Mouse (Mus musculus): Measurements from ENCODE around the gene Spp2. TPM values are rescaled to one million over a fixed set of nuclear protein-coding genes. Genes with fewer than 3 reads are reported as not detected.

Gene Spp2
- polyA plus RNA-seq, 1 experiment from 2014 or later, result not detected

DNA sequence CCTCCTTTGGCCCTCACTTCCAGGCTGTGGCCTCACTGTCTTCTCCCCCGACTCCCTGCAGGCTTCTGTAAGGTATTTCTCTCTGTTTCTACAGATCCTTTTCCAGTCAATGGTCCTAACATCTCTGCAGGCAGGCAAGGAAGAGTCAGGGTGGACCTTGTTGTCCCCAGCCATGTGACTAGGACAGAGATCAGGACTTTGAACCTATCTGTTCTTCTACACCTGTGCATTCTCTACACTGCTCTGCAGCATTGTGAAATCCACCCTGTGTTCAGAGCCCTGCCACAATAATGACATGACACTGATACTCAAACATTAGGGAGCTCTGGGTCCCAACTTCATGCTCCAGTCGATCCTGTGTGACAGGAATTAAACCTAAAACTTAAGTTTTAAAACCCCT, 12.2 kb downstream of the Spp2 start:
- no peak for ATAC-seq (ENCODE audit: insufficient number of reproducible peaks, insufficient read depth, low FRiP score, low TSS enrichment)
- 74% methylated on average over 2 of the region's 2 CpGs for WGBS
- H3K4me3 ChIP-seq, result no peak overlapping the region
- H3K36me3 ChIP-seq, result no peaks in the 10 kb centered on the region
- no peak overlapping the region for H3K9ac ChIP-seq
- no peak overlapping the region for H3K4me2 ChIP-seq (replicated peaks)
- H3K4me1 ChIP-seq, result no peaks in the 10 kb centered on the region
- H3K9me3 ChIP-seq, result no peaks in the 10 kb centered on the region
- no peaks in the 10 kb centered on the region for H3K27me3 ChIP-seq
- H3K27ac ChIP-seq, result no peak overlapping the region

DNA sequence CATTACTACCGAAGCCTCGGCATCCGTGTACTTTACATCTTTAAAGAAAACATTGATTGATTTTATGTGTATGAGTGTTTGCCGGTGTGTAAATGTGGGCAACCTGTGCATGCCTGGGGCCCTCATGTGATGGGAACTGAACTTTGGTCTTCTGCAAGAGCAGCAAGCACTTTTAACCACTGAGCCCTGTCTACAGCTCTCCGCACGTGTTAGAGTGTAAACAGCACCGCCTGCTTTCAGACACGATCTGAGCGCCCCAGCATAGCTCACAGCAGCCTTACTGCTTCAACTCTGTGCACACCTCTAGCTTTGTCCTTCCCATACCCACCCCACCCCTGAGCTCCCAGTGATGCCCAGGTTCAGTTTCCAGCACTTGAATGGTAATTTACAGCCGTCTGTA, 15.3 kb downstream of the Spp2 start:
- no peaks in the 10 kb centered on the region for H3K36me3 ChIP-seq
- H3K27me3 ChIP-seq, result no peaks in the 10 kb centered on the region
- no peaks in the 10 kb centered on the region for H3K9me3 ChIP-seq
- H3K4me2 ChIP-seq (replicated peaks), result no peak overlapping the region
- WGBS, result 82% methylated on average over 10 of the region's 10 CpGs
- H3K4me1 ChIP-seq, result no peaks in the 10 kb centered on the region
- H3K4me3 ChIP-seq, result no peak overlapping the region
- no peak overlapping the region for H3K27ac ChIP-seq
- no peak for ATAC-seq (ENCODE audit: insufficient number of reproducible peaks, insufficient read depth, low FRiP score, low TSS enrichment)
- no peak overlapping the region for H3K9ac ChIP-seq

DNA sequence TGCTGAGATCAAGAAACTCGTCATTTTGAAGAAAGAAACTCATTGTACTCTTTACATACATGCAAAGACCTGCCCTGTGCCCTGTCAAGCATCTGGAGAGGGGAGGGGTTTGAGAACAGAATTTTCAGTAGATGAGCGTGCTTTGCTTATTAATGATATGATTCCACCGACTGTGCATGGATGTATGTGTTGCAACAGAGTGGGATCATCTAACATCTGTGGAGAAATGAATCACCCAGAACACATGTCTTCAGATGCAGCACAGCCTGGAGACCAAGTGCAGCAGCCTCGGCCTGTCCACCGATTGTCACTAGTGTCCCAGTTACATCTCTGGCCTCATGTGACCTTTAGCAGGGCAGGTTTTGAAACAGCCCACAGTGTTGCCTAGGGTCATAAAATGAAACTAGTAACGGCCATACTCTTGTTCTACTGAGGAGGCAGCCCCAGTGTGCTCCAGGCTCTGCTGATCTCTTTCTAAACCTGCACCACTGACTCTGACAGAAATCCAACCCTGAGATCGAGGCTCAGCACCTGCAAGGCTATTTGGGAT, 16.2 kb downstream of the Spp2 start:
- Histone ChIP-seq H3K9me3 (no peaks in the 10 kb centered on the region), H3K4me3 (no peak overlapping the region)
- 69% methylated on average over 7 of the region's 7 CpGs for WGBS

DNA sequence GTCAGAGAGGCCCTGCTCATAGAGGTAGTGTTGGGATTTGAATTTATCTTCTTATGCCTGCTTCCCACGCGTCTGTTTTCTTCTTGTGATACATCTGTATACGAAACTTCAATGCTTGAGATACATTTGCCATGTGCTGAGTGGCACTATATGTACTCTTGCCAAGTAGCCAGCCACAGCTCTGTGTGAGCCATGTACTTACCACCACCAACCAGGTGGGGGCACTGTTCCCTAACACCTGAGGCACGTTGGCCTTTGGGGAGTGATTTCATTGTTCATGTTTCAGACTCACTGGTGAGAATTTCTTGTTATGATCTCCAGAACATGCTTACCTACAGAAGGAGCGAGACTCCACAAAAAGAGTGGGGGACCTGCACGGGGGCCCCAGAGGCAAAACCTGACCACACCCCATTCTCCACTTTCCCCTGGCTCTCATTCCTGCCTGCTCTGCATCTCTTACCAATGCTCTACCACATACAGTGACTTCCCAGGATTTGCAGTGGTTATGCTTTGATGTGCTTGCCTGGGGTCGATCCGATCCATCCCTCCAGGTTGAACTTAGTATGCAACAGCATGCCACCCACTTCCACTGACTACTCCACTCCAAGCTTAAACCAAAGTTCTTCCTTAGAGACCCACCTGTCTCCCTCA, 18.0 kb downstream of the Spp2 start:
- peak; percentile 72; the same call in 1 of the 2 replicates for ATAC-seq (ENCODE audit: insufficient number of reproducible peaks, insufficient read depth, low FRiP score, low TSS enrichment)
- H3K27ac ChIP-seq, result no peak overlapping the region
- no peaks in the 10 kb centered on the region for H3K27me3 ChIP-seq
- H3K9me3 ChIP-seq, result no peaks in the 10 kb centered on the region
- H3K36me3 ChIP-seq, result no peaks in the 10 kb centered on the region
- no peak overlapping the region for H3K4me2 ChIP-seq (replicated peaks)
- H3K4me3 ChIP-seq, result no peak overlapping the region
- no peaks in the 10 kb centered on the region for H3K4me1 ChIP-seq
- H3K9ac ChIP-seq, result no peak overlapping the region
- WGBS, result 21% methylated on average over 8 of the region's 8 CpGs

More for the DNA sequence above, 16.2 kb downstream of the Spp2 start:
- Histone ChIP-seq H3K36me3 (no peaks in the 10 kb centered on the region), H3K9ac (no peak overlapping the region), H3K27ac (no peak overlapping the region), H3K4me1 (no peaks in the 10 kb centered on the region), H3K27me3 (no peaks in the 10 kb centered on the region), H3K4me2 (replicated peaks) (no peak overlapping the region)
- no peak for ATAC-seq (ENCODE audit: insufficient number of reproducible peaks, insufficient read depth, low FRiP score, low TSS enrichment)

DNA sequence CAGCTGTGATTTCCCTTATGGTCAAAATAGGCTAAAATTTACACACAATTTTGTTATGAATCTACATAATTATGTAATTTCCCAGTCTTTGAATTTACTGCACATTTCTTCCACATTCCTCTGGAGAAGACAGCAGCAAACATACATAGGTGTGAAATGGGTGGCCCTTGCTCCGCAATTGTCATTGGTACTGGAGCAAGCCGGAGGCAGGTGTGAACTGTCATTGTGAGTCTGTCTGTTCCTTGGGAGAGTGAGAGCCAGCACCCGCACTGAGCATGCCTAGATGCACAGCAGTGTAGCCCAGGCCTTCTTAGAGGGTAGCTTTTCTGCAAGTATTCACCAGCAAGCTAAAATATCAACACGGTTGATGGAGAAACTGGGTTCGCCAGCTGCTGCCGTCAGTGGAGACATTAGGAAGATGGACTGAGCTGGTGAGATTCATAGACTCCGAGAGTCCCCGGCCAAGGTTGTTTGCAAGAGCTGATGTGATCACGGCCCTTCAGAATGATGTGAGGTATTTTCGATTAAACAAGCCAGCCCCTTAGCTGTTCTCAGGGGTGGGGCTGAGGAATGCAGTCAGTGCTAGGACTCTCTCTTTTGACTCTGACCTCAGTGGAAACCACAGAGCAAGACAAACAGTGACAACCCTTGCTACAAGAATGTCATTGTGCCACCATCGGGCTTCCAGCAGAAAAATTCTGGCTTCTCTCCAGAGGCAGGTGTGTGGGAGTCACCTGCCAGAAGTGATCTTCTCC, 21.4 kb downstream of the Spp2 start:
- Histone ChIP-seq H3K9me3 (no peaks in the 10 kb centered on the region), H3K27ac (no peak overlapping the region), H3K4me1 (no peaks in the 10 kb centered on the region), H3K36me3 (no peaks in the 10 kb centered on the region), H3K4me2 (replicated peaks) (no peak overlapping the region), H3K4me3 (no peak overlapping the region), H3K9ac (no peak overlapping the region), H3K27me3 (no peaks in the 10 kb centered on the region)
- WGBS, result 77% methylated on average over 11 of the region's 11 CpGs
- ATAC-seq (ENCODE audit: insufficient number of reproducible peaks, insufficient read depth, low FRiP score, low TSS enrichment), result no peak

DNA sequence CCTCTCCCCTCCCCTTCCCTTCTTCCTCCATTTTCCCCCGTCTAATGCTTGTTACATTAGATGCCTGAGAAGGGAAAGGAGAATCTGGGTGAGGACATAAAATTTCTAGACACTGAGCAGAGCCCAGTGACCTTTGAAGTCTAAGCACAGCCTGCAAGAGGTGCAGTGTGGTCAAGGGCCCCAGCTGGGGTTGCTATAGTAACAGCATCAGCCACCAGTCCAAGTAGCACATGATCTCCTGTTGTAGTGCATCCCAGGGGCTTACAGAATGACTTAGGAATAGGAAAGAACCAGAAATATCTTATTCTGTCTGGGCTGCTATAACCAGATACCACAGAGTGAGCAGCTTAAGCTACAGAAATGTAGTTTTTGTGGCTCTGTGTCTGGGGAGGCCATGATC, 22.7 kb downstream of the Spp2 start:
- H3K9me3 ChIP-seq, result no peaks in the 10 kb centered on the region
- H3K4me3 ChIP-seq, result no peak overlapping the region
- no peak overlapping the region for H3K27ac ChIP-seq
- no peak for ATAC-seq (ENCODE audit: insufficient number of reproducible peaks, insufficient read depth, low FRiP score, low TSS enrichment)
- no peaks in the 10 kb centered on the region for H3K4me1 ChIP-seq
- no peaks in the 10 kb centered on the region for H3K36me3 ChIP-seq
- no peak overlapping the region for H3K9ac ChIP-seq
- no peaks in the 10 kb centered on the region for H3K27me3 ChIP-seq
- WGBS, result 14% methylated on average over 1 of the region's 1 CpGs
- H3K4me2 ChIP-seq (replicated peaks), result no peak overlapping the region

DNA sequence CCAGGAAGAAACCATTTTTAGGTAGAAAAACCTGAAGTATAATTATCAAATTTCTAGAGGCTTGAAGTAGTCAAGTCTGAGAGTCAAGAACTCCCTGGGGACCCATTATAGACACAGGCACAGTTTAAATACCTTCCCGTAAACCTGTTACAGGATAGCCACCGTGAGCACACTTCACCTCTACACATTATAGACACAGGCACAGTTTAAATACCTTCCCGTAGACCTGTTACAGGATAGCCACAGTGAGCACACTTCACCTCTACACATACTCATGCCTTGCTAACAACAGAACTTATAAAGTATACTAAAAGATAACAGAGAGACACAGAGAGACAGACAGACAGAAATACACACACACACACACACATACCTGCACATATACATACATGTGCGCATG, 24.5 kb downstream of the Spp2 start:
- no peaks in the 10 kb centered on the region for H3K4me1 ChIP-seq
- H3K4me2 ChIP-seq (replicated peaks), result no peak overlapping the region
- no peak overlapping the region for H3K27ac ChIP-seq
- H3K36me3 ChIP-seq, result no peaks in the 10 kb centered on the region
- H3K9me3 ChIP-seq, result no peaks in the 10 kb centered on the region
- no peaks in the 10 kb centered on the region for H3K27me3 ChIP-seq
- no peak overlapping the region for H3K9ac ChIP-seq
- no peak for ATAC-seq (ENCODE audit: insufficient number of reproducible peaks, insufficient read depth, low FRiP score, low TSS enrichment)
- H3K4me3 ChIP-seq, result no peak overlapping the region
- WGBS, result 64% methylated on average over 4 of the region's 4 CpGs

DNA sequence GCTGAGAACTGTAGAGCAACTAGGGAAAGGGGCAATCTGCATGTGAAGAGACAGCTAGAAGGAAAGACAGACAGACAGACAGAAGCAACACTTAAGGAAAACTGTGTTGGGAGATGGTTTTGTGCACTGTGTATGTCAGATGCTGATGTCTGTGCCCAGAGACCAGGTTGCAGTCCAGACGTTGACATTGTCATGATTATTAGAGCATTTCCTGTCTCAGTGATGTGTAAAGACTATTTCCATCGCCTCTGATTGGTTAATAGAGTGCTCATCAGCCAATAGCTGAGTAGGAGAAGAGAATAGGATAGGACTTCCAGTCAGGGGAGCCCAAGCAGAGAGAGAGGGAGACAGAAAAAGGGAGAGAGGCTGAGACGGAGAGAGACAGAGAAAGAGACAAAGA, 25.8 kb downstream of the Spp2 start:
- no peak for ATAC-seq (ENCODE audit: insufficient number of reproducible peaks, insufficient read depth, low FRiP score, low TSS enrichment)
- Histone ChIP-seq H3K27me3 (no peaks in the 10 kb centered on the region), H3K9ac (no peak overlapping the region), H3K4me1 (no peaks in the 10 kb centered on the region), H3K4me3 (no peak overlapping the region), H3K36me3 (no peaks in the 10 kb centered on the region), H3K9me3 (no peaks in the 10 kb centered on the region), H3K4me2 (replicated peaks) (no peak overlapping the region), H3K27ac (no peak overlapping the region)
- WGBS, result 42% methylated on average over 3 of the region's 3 CpGs

DNA sequence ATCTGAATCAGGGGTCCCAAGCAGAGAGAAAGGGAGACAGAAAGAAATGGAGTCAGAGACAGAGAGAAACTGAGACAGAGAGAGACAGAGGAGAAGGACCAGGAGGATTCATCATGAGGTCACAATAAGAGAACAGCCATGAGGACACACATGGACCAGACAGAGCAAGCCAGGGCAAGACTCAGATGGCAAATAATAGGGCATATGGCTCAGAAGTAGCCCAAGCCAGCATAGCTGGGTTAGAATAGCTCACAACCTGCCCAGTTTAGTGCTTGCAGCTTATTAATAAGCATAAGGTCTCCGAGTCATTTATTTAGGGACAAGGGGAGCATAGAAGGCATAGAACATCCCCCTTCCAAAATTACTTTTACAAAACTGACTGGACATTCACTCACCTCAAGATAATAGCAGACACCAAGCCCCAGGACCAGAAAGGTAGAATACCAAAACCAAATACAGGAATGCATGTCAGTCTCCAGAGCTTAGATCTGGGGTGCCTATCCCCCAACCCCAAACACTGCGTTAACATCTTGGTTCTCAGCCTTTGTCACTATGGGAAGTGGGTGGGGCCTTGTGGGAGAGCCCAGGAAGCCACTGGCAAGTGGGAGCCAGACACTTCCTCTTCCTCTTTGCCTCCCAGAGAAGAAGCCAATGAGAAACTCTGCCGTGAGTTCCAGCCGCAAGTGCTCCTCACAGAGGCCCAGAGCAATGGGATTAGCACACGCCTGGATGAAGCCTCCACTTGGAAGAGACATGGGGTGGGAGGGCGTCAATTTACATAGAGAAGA, 26.5 kb downstream of the Spp2 start:
- 76% methylated on average over 6 of the region's 6 CpGs for WGBS
- no peak overlapping the region for H3K27ac ChIP-seq
- no peaks in the 10 kb centered on the region for H3K36me3 ChIP-seq

DNA sequence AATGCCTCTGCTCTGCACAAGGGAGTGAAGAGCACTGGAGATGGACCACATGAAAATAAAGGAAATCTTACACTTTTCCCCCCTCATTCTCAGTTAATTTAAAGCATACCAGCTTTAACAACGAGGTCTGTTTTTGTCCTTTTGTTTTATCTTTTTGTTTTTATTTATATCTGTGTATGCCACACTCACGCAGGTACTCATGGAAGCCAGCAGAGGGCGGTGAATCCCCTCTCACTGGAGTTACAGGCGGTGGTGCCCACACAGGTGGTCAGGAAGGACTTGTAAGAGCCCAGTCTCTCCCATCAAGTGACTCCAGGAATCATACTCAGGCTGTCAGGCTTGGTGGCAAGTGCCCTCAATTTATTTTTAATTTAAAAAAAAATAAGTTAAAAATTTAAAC, 27.3 kb downstream of the Spp2 start:
- H3K36me3 ChIP-seq, result no peaks in the 10 kb centered on the region
- 70% methylated on average over 4 of the region's 4 CpGs for WGBS
- ATAC-seq (ENCODE audit: insufficient number of reproducible peaks, insufficient read depth, low FRiP score, low TSS enrichment), result no peak

More for the DNA sequence above, 26.5 kb downstream of the Spp2 start:
- Histone ChIP-seq H3K27me3 (no peaks in the 10 kb centered on the region), H3K4me1 (no peaks in the 10 kb centered on the region), H3K9ac (no peak overlapping the region), H3K4me2 (replicated peaks) (no peak overlapping the region), H3K9me3 (no peaks in the 10 kb centered on the region), H3K4me3 (no peak overlapping the region)
- no peak for ATAC-seq (ENCODE audit: insufficient number of reproducible peaks, insufficient read depth, low FRiP score, low TSS enrichment)

DNA sequence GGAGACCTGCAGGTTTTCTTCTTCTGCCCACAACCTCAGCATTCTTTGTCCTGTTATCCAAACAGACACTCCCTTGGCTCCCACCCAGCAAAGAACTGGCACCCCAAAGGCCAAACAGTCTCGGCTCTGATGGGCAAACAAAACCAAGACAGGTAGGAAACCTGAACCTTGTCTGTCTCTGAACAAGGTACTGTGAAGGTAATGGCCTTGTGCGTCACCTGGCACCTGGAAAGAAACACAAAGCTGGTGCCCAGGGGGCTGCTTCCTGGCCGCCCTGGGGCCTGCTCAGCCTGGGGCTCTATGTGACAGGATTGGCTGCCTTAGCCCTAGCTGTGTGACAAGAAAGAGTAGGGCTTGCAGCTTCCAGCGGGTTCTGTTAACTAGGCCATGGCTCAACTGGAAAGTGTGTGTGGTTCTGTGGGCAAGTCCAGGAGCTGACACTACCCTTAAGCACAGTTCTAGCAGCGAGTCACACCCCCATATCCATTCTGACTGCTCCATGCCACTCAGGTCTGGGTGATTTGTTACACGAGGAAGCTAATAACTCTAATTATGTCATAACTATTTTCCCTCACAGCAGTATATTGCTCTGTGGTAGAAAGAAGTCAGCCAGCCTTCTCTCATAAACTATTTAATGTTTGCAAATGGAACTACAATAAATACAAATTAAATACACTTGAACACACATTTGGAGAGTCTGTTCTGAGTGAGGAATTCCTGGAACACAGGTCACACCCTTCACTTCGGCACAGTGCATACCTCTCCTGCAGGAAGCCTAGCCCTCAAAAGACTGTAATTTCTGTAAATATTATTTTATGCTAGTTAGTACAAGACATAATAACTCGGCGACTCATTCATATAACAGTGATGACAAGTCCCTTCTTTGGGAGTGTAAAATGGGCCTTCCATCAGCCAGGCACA, 30.7 kb downstream of the Spp2 start:
- Histone ChIP-seq H3K4me3 (no peak overlapping the region), H3K9ac (no peak overlapping the region), H3K4me2 (replicated peaks) (no peak overlapping the region), H3K36me3 (no peaks in the 10 kb centered on the region), H3K27me3 (no peaks in the 10 kb centered on the region), H3K9me3 (no peaks in the 10 kb centered on the region), H3K27ac (0 out of 2 replicates have a peak overlapping the region, but pooled peaks have one; percentile 46), H3K4me1 (no peaks in the 10 kb centered on the region)
- no peak for ATAC-seq (ENCODE audit: insufficient number of reproducible peaks, insufficient read depth, low FRiP score, low TSS enrichment)
- 66% methylated on average over 9 of the region's 9 CpGs for WGBS

More for the DNA sequence above, 27.3 kb downstream of the Spp2 start:
- Histone ChIP-seq H3K9me3 (no peaks in the 10 kb centered on the region), H3K4me3 (no peak overlapping the region), H3K4me2 (replicated peaks) (no peak overlapping the region), H3K27ac (no peak overlapping the region), H3K4me1 (no peaks in the 10 kb centered on the region), H3K9ac (no peak overlapping the region), H3K27me3 (no peaks in the 10 kb centered on the region)

All from embryonic facial prominence, embryonic 12.5 days (tissue).